Mouse (Mus musculus) G1E (cell line): ENCODE data around the gene Ncor1. TPM values are rescaled to one million over a fixed set of nuclear protein-coding genes. Genes with fewer than 3 reads are reported as not detected.

Experiments used
- ATAC-seq: 2 replicates; pipeline ENCODE4 v1.8.0; 2016; ENCODE audit warnings: mild to moderate bottlenecking; ENCODE audit not compliant: insufficient number of reproducible peaks, poor library complexity, low FRiP score, severe bottlenecking; ENCODE audit errors: extremely low read depth
- DNase-seq: peaks from one replicate; pipeline ENCODE4 v3.0.0; 2012; ENCODE audit warnings: low spot score
- H3K27me3 ChIP-seq: 2 replicates; pipeline ENCODE4 v1.6.1; 2012; ENCODE audit warnings: mild to moderate bottlenecking, low read length, inconsistent platforms; ENCODE audit not compliant: insufficient read depth
- H3K36me3 ChIP-seq: replicated peaks from 2 replicates; pipeline ENCODE3; 2012; ENCODE audit warnings: mild to moderate bottlenecking, inconsistent platforms
- H3K4me1 ChIP-seq: 2 replicates; pipeline ENCODE4 v1.6.1; 2012; ENCODE audit warnings: low read depth, low read length, inconsistent platforms, mixed read lengths; ENCODE audit not compliant: insufficient read depth
- H3K4me3 ChIP-seq: 2 replicates; pipeline ENCODE4 v1.5.1; 2012; ENCODE audit warnings: low read depth, mild to moderate bottlenecking, inconsistent platforms, low read length, moderate library complexity, mixed read lengths
- H3K9me3 ChIP-seq: replicated peaks from 2 replicates; pipeline ENCODE4 v1.6.1; 2012; ENCODE audit warnings: inconsistent platforms
- CTCF ChIP-seq: IDR thresholded peaks from 2 replicates; pipeline ENCODE4 v1.5.1; 2012; ENCODE audit warnings: low read depth, low read length, inconsistent platforms, mixed read lengths
- GATA1 ChIP-seq: IDR thresholded peaks from 2 replicates; pipeline ENCODE4 v1.6.1; 2012; ENCODE audit warnings: borderline replicate concordance, low read length, inconsistent platforms, mixed read lengths
- GATA2 ChIP-seq: IDR thresholded peaks from 2 replicates; pipeline ENCODE4 v1.6.1; 2012; ENCODE audit warnings: low read depth, low read length, inconsistent platforms, borderline replicate concordance
- POLR2AphosphoS5 ChIP-seq: IDR thresholded peaks from 2 replicates; pipeline ENCODE4 v1.6.1; 2012; ENCODE audit warnings: low read depth, low read length, inconsistent platforms; ENCODE audit not compliant: insufficient replicate concordance
- TAL1 ChIP-seq: conservative IDR thresholded peaks from 2 replicates; pipeline ENCODE4 v1.6.1; 2012; ENCODE audit warnings: low read depth, low read length, inconsistent platforms, mixed read lengths
- polyA plus RNA-seq: library from polyadenylated mRNA; stranded (reverse); fragments of >175 nt; gene quantifications from 2 replicates; pipeline ENCODE4 v1.2.3, GENCODE M21; 2012
- total RNA-seq, 2 experiments: library from RNA; stranded (forward) in 1 of 2; stranded (reverse) in 1 of 2; fragments of 200-1000 nt in 1 of 2; fragments of >200 nt in 1 of 2; fragmentation: Nextera tagmentation in 1 of 2; gene quantifications; 2 replicates each; pipeline ENCODE4 v1.2.3; 2014 to 2017

Gene Ncor1
- total and polyA plus RNA-seq, 3 experiments: 69.9 to 697 (median 214) TPM

DNA sequence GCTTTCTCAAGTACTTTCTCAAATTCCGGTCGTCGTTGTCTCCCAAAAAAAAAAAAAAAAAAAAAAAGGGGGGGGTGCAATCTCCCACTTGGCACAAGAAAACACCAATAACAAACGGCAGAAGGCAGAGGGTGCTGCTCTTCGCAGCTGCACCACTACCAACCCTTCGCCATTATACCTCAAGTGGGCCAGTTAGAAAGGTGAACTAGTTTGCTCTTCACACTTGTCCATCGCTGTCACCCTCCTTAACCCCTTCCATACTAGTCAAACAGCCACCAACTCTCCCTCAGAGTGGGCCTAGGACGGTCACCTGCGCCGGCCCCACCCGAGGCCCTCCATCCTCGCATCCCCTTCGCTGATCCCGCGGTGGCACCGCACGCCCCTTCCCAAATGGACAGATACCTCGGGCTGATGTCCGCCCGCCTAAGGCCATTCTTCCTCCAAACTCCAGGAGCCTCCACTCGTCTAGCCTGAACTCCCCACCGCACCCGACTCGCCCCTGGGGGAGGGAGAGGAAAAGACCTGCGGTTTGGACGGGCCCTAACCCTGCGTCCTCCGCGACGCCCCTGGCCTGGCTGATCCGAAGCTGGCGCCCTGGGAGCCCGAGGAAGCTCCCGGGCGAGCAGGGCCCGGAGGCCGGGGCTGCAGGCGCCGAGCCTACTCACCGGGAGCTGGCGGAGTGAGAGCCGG, 1.7 kb downstream of the Ncor1 start:
- H3K9me3 ChIP-seq: no peaks in the 10 kb centered on the region
- DNase-seq: peak; percentile 15
- H3K4me1 ChIP-seq: peaks cover 32% of the 10 kb centered on the region
- H3K4me3 ChIP-seq: peak overlapping the region; percentile 81
- ATAC-seq: 0 out of 2 replicates have a peak, but pooled peaks have one; percentile 10
- no peaks in the 10 kb centered on the region for H3K27me3 ChIP-seq
- TF ChIP-seq TAL1: no peak
- TF ChIP-seq GATA1: no peak
- TF ChIP-seq GATA2: no peak
- no peak for TF ChIP-seq CTCF
- TF ChIP-seq POLR2AphosphoS5: no peak
- peaks cover 20% of the 10 kb centered on the region for H3K36me3 ChIP-seq

DNA sequence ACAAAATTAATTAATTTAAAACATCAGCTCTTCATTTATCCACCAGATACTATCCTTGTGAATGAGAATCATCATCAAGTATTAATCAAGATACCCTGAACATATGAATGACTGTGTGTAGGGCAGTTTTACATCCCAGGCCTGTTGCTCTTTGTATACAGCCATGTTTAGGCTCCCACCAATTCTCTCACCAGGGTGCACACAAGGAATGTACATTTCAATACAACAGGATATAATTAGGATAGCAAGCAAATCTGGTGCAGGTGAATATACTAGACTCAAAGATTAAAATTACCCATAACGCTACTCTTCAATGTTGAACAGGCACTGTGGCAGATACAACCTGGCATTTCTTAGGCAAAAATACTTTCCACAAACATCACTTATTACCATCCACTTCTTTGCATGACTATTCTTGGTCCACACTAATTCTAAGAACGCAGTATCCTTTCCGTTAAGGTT, 2.3 kb downstream of the Ncor1 start:
- no peak for ATAC-seq
- no peak for TF ChIP-seq CTCF
- TF ChIP-seq TAL1: no peak
- no peak for TF ChIP-seq GATA2
- TF ChIP-seq GATA1: no peak
- no peak for TF ChIP-seq POLR2AphosphoS5
- no peak for DNase-seq
- Histone ChIP-seq H3K4me1 (peaks cover 28% of the 10 kb centered on the region), H3K9me3 (no peaks in the 10 kb centered on the region), H3K27me3 (no peaks in the 10 kb centered on the region), H3K4me3 (peak overlapping the region; percentile 81), H3K36me3 (peaks cover 20% of the 10 kb centered on the region)

DNA sequence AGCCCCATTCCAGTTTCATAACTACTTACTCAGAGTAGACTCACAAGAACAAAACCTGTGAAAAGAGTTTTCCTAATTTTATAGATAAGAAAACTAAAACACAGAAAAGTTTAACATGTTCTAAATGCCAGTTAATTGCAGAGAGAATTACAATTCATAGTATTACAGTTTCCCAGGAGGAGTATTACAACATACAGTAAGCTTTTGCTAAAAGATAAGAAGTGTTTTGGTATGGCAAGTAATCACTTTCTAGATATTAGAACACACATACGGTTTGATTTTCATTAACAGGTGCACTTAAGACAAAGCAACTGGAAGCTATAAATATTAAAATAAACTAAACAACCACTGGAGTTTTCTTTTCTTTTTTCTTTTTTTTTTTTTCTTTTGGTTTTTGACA, 3.1 kb downstream of the Ncor1 start:
- DNase-seq: no peak
- ATAC-seq: no peak
- no peak overlapping the region for H3K4me3 ChIP-seq

DNA sequence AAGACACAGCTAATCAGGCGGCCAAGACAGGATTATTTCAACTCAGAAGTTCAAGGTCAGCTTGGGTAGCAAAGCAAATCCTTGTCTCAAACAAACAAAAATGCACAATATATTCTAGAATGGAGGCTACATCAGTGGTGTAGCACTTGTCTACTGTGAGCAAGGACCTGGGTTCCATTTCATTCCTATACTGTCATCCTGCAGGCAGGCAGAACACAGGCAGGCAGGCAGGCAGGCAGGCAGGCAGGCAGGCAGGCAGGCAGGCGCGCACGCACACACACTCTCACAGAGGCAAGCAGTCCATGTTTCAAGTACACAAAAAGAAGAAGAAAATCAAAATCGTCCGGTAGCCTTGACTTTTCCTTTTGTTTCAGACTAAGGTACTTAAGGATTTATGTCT, 9.4 kb downstream of the Ncor1 start:
- Histone ChIP-seq H3K27me3 (no peaks in the 10 kb centered on the region), H3K9me3 (no peaks in the 10 kb centered on the region), H3K36me3 (peaks cover 58% of the 10 kb centered on the region), H3K4me1 (peaks cover 12% of the 10 kb centered on the region), H3K4me3 (no peak overlapping the region)
- no peak for DNase-seq
- no peak for ATAC-seq
- no peak for TF ChIP-seq CTCF
- TF ChIP-seq GATA2: no peak

More for the DNA sequence above, 3.1 kb downstream of the Ncor1 start:
- no peaks in the 10 kb centered on the region for H3K27me3 ChIP-seq
- H3K36me3 ChIP-seq: peaks cover 27% of the 10 kb centered on the region
- peaks cover 27% of the 10 kb centered on the region for H3K4me1 ChIP-seq
- H3K9me3 ChIP-seq: no peaks in the 10 kb centered on the region
- TF ChIP-seq TAL1: no peak
- TF ChIP-seq POLR2AphosphoS5: no peak
- TF ChIP-seq GATA1: no peak
- TF ChIP-seq CTCF: no peak
- TF ChIP-seq GATA2: no peak

DNA sequence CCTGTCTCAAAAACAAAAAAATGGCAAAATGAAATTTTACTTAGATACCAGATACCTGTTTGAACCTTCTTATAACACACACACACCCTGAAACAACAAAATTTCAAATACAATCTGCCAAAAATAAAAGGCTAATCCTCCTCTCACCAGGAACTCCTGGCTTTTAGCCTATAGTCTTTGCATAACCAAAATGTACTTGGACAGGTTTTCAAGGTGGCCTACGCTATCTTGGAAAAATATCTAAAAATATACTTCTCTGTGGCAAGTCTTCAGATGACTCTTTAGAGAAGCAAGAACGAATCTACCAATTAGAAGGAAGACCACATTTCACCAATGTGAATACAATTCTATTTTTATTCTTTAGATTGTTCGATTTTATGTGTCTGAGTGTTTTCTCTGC, 12.5 kb downstream of the Ncor1 start:
- ATAC-seq: no peak
- Histone ChIP-seq H3K9me3 (no peaks in the 10 kb centered on the region), H3K27me3 (no peaks in the 10 kb centered on the region), H3K4me3 (no peak overlapping the region), H3K4me1 (peaks cover 16% of the 10 kb centered on the region), H3K36me3 (peaks cover 47% of the 10 kb centered on the region)
- no peak for DNase-seq
- TF ChIP-seq POLR2AphosphoS5 (no peak), TAL1 (no peak), CTCF (no peak), GATA2 (no peak), GATA1 (no peak)

DNA sequence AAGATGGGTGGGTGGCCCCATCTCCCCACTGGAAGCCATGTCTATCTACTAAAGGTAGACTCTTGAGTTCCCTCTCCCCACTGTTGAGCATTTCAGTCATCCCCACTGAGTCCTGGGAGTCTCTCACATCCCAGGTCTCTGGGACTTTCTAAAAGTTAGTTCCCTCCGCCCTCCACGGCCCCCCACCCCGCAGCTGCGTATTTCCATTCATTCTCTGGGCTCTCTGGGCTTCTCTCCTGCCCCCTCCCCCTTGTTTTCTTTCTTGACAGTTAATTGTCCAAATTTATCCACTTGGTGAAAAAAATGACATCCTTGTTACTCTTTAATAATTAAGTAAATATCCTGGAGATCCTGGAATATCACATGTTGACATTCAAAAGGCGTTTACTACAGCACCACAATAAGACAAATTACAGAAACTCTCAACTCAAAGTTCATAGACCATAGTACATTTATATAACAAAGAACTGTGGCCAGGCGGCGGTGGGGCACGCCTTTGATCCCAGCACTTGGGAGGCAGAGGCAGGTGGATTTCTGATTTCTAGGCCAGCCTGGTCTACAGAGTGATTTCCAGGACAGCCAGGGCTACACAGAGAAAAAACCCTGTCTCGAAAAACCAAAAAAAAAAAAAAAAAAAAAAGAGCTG, 17.5 kb downstream of the Ncor1 start:
- DNase-seq: no peak
- H3K9me3 ChIP-seq: no peaks in the 10 kb centered on the region
- TF ChIP-seq POLR2AphosphoS5 (no peak), TAL1 (no peak), GATA2 (no peak), CTCF (no peak), GATA1 (no peak)
- peaks cover 55% of the 10 kb centered on the region for H3K36me3 ChIP-seq
- H3K4me3 ChIP-seq: no peak overlapping the region
- no peak for ATAC-seq
- peaks cover 15% of the 10 kb centered on the region; the same call in 1 of the 2 replicates for H3K4me1 ChIP-seq
- no peaks in the 10 kb centered on the region for H3K27me3 ChIP-seq
